Mouse (Mus musculus) heart, postnatal 0 days (tissue): ENCODE data around the gene Ube2e3.

Source experiments
- CTCF ChIP-seq: IDR thresholded peaks from 2 replicates; pipeline ENCODE4 v1.5.1; 2016; ENCODE audit warnings: antibody characterized with exemption, control low read depth, low read depth
- EP300 ChIP-seq: IDR thresholded peaks from 2 replicates; pipeline ENCODE4 v1.6.1; 2016; ENCODE audit warnings: antibody characterized with exemption, low read depth

- TF ChIP-seq CTCF (peak; percentile 48), EP300 (no peak)
Measured at GRCm38 (mm10) chr2:78914861-78915260, 46.9 kb downstream of the Ube2e3 start.
